Mouse (Mus musculus): ENCODE data around the gene Tmprss9.

Gene Tmprss9

DNA sequence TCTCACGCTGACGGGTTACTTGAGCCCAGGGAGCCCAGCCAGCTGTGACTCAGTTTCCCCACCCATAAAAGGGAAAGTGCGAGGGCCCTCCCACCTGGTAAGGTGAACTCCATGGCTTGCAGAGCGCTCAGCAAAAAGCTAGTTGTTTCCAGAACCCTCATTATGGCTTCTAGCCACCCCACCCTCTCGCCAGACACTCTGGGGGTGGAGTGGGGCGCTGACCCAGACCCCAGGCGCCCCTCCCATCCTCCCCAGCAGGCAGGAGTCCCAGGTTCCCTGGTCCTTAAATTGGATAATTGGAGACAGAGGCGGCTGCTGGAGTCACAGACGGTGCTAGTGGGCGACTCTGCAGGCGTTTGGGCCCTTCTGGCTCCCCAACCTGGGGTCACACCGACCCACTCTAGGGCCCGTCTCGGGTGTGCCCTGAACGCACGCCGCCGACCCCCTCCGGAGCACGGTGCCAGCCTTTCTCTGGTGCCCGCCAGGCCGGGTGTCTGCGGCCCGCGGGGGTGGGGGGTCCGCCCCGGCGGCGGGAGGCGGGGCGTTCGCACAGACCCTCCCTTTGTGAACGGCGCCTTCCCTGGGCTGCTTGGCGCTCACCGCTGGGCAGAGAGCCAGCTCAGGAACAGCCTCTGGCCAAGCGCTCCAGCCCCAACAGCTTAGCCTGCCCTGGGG is 64.6 kb downstream of the Tmprss9 start:
- peak; percentile 62 for DNase-seq (ENCODE audit: low read depth, low spot score)

DNA sequence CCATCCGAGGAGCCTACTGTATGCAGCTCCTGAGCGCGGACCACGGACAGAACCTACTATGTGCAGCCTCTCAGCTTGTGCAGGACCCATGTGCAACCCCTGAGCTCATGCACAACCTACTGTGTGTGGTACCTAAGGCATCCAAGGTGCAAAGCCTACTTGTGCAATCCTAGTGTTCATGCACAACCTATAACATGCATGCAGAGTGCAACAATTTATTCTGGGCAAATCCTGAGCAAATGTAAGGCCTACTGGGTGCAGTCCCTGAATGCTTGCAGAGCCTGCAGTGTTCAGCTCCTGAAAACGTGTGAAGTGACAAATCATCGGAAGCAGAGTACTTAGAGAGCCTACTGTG is 65.1 kb downstream of the Tmprss9 start:
- DNase-seq (ENCODE audit: low read depth, low spot score), result no peak

DNA sequence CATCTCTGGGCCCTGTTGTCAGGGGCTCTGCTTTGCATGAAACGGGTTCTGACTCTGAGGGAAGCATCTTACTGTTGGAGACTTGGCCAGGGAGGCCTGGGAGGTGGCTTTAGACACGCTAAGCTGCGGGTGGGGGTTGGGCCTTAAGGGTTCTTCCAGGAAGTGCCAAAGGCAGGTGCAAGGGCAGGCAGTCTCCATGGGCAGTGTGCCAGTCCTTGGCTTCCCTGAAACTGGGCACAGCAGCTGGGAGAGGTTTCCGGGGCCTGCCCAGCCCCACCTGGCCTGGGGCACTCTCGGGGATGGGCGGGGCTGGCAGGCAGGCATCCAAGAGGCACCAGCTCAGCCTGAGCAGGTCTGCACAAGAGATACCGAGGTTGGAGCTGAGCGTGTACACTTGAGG is 66.0 kb downstream of the Tmprss9 start:
- no peak for DNase-seq (ENCODE audit: low read depth, low spot score)

DNA sequence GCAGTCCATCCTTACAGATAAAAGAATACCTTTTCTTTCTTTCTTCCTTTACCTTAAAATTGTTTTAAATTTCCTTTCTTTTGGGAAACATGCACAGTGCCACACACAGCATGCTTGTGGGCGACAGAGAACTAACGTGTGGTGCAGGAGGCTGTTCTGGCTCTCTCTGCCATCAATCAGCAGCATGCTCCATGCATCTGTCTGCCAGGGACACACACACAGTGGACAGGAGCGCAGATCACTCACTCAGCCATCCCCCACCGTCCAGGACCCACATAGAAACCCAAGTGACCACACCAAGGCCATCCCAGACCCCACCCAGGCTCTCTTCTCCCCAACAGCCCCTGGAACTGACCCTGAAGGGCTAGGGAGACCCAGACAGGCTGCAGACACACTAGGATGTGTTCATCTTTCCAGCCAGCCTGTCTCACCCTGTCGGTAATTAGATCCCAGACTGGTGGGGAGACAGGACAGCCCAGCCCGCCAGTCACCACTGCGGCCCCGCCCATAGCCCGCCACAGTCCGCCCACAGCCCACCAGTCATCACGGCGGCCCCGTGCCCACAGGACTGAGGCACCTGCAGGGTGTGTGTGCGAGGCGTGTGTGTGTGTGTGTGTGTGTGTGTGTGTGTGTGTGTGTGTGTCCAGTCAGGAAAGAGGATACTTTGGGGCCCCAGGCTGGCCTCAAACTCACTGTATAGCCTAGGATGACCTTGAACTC is 67.3 kb downstream of the Tmprss9 start:
- no peak for DNase-seq (ENCODE audit: low read depth, low spot score)

DNA sequence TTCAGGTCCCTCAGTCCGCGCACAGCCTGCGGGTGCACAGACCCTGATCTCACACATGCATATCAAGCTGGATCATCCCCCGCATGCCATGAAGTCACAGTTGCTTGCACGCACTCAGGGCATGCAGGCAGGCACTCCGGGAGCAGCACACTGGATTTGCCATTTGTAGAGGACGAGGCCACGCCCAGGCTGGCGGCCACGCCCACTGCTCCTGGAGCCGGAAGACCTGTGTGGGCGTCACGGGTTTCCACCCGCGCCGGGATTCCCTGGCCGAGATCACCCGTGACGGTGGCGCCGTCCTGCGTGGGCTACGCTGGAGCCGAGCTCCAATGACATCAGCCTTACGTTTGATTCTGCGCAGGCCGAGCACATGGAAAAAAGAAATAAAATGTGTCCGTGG is 68.0 kb downstream of the Tmprss9 start:
- peak; percentile 78 for DNase-seq (ENCODE audit: low read depth, low spot score)

DNA sequence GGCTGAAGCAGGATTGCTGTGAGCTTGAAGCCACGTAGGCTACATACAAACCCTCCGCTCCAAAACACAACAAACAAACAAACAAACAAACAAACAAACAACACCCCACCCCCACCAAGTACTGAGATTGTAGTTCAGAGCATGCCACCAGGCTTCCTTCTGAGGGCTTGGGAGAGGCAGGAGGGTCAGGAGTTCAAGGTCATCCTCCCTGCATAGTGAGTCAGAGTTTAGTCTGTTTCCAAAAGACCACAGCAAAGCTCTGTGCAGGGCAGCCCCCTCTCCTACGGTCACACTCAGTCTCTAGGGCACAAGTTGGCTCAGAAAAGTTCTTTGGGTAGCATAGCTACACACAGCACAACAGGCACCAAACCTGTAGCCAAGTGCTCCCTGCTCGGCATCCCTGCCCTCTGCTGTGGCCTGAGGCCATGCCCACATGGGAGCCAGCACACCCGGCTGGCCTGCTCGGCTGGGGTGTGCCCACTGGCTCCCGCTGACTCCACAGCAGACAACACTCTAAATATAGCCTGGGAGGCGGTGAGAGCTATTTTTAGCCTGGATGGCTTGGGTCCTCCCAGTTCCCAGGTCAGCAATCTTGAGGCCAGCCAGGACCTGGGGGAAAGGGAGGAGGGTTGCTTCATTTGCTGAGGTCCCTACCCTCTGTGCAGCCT is 68.8 kb downstream of the Tmprss9 start:
- no peak for DNase-seq (ENCODE audit: low read depth, low spot score)

DNA sequence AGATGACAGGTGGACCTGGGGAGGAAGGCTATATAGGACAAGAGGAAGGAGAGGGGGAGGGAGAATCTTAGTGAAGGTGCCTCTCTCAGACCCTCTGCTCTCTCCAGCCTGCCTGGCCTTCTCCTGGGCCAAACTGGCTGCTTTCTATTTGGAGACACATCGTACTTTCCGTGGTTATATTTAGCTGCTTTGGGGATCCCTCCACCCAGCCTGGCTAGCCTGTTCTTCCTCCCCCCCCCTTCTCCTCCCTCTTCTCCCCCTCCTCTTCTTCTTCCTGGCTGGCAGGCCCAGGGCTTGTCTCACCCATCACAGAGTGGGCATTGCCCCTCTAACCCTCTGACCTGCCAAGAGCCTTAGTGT is 69.3 kb downstream of the Tmprss9 start:
- DNase-seq (ENCODE audit: low read depth, low spot score), result no peak

DNA sequence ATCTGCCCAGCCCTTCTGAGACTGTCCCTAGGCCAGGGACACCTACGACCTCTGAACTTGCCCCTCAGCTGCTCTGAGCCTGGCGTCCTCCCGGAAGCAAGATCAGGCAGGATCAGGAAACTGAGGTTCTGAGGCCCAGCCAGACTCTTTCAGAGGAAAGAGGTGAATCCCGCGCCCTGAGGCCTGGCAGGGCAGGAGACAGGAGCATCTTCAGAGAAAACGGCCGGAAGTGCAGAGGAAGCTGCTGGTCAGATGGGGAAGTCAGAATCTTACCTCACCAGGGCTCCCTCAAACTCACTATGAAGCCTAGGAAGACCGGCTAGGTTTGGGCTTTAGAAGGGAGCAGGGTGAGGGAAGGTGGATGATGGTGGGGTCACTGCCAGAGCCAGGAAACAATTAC is 71.3 kb downstream of the Tmprss9 start:
- no peak for DNase-seq (ENCODE audit: low read depth, low spot score)

GRCm38 (mm10) chr10:80943701-80944100 is 72.1 kb downstream of the Tmprss9 start:
- DNase-seq (ENCODE audit: low read depth, low spot score), result no peak

GRCm38 (mm10) chr10:80944231-80944630 is 72.6 kb downstream of the Tmprss9 start:
- DNase-seq (ENCODE audit: low read depth, low spot score), result no peak

DNA sequence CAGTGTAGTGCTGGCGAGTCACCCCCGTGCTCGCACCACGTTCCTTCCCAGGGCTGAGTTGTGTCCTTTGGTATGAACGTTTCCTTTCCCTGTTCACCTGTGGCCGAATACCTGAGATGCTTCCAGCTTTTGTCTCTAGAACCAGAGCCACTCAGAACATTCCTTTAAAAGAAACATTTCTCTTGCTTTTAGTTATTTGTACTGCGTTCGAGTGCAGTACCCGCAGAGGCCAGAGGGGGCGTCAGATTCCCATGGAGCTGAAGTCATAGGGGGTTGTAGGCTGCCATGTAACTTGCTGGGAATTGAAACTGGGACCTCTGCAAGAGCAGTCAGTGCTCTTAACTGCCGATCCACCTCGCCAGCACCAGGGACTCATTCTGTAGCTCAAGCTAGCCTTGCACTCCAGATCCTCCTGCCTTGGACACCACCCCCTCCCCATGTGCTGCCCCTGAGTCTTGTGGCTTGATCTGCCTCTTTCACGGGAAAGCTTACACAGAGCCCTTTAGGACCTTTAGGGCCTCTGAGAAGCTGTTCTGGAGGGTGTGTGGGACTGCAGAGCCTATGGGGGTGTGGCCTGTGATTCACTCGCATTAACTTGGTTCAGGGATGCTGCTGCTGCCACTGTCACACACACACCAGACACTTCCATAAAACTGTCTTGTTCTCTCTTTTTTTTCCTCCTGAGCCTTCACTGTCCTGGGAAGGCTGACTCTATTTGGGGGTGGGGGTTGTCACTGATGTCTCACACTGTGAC is 75.2 kb downstream of the Tmprss9 start:
- no peak for DNase-seq (ENCODE audit: low read depth, low spot score)

- DNase-seq (ENCODE audit: low read depth, low spot score), result no peak
Measured at GRCm38 (mm10) chr10:80947802-80948201, 76.2 kb downstream of the Tmprss9 start.

- DNase-seq (ENCODE audit: low read depth, low spot score), result no peak
Measured at GRCm38 (mm10) chr10:80948570-80948969, 76.9 kb downstream of the Tmprss9 start.

DNA sequence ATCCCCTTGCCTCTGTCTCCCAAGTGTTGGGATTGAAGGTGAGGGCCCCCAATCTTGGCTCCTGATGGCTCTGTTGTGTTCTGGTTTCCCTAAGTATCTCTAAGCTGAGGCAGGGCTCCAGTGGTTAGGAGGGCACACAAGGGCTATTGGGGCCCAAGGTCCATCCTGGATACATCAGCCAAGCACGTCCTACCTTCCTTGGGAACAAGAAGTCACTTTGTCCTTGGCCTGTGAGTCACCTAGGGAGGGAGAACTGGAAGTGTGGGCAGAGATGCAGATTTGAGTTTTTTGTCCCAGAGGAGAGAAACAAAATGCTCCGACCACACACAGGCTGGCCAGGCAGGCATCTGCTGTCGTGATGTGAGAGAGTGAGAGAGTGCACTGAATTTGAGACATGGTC is 77.4 kb downstream of the Tmprss9 start:
- no peak for DNase-seq (ENCODE audit: low read depth, low spot score)

All from forelimb bud, embryonic 11.5 days (tissue).